Mouse (Mus musculus): ENCODE measurements at regions not wholly inside any gene's neighbourhood (a gene's known extent, or its start where the extent isn't known, plus 50 kb on each side); places are given as distances from the start of the nearest gene placed in this dataset.

- no peak for TF ChIP-seq POLR2A (IDR thresholded peaks at IDR 0.05; ENCODE audit: borderline replicate concordance, insufficient read depth, low read length)
- no peak for TF ChIP-seq CTCF (IDR thresholded peaks at IDR 0.05; ENCODE audit: borderline replicate concordance, insufficient read depth, low read depth, low read length)
Measured at GRCm38 (mm10) chr3:157748395-157749037, 176.4 kb downstream of the Cth start.
